Mouse (Mus musculus) urinary bladder, postnatal 14 days (tissue): ENCODE results near the gene Klhdc9.

ENCODE experiments used
- DNase-seq: peaks from one replicate; pipeline ENCODE4 v3.0.0; 2021; ENCODE audit warnings: low spot score

The Klhdc9 gene

DNA sequence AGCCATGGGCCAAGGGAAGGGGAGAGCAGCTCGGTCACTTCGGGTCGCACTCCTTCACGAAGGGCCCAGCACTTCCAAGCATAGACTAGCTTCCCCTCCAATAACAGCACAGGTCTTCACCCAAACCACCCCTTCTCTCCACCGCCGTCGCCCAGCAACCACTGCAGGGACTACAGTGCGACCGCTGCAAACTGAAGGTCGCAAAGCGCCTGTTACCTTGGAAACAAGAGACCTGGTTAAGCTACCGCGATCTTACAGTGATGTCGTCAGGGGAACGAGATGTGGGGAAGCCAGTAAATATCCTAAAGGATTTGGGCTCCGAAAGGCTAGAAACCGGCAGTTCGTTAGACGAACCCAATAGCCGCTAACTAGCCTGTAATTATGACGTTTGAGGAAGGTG lies at the start of gene Klhdc9:
Klhdc9 (minus strand) TSS at position 143 of the 400 bp plus-strand sequence.
- peak; percentile 93 for DNase-seq

DNA sequence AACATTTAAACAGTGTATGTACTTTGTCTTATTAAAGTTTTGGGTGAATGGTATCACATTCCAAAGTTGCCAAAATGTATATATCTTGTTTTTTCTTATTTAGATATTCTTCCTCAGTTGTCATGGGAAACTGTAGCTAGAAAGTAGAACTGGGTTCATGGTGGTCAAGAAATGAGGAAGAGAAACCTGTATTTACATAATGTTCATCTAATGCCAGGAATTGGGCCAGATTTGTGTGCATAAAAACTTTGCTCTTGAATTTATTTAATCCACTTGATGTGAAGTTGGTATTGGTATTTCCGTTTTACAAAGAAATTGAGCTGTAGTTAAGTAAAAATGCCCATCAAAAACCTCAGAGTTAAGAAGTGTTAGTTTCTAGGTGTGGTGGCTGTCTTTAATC lies 49.6 kb upstream of the Klhdc9 start:
- DNase-seq, result no peak

DNA sequence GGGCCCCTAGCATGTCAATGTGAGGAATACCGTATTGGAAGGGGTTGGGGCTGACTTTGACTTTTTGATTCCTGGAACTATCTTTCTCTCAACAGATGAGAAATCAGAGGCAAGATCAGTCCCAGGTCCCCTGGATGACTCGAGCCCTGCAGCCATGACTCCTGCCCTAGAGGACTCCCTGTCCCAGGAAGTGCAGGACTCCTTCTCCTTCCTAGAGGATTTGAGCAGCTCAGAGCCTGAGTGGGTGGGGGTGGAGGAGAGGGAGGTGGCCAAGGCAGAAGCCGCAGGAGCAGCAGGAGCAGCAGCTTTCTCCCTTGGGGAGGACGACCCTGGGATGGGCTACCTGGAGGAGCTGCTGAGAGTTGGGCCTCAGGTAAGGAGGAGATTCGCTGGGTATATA lies 46.7 kb upstream of the Klhdc9 start:
- DNase-seq, result no peak

DNA sequence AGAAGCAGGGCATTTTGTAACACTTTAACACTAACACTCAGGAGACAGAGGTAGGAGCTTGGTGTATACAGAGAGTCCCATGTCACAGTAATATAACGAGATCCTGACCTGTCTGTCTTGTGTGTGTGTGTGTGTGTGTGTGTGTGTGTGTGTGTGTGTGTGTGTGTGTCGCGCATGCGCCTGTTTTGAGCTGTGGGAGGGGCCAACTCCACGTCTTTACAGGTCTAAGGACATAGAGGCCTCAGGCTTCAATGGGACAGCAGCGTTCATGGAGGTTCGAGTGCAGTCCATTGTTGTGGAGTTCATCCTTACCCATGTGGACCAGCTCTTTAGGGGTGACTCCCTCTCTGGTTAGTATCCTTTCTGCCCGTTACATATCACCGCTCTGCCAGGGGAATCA lies 42.4 kb upstream of the Klhdc9 start:
- DNase-seq, result no peak

DNA sequence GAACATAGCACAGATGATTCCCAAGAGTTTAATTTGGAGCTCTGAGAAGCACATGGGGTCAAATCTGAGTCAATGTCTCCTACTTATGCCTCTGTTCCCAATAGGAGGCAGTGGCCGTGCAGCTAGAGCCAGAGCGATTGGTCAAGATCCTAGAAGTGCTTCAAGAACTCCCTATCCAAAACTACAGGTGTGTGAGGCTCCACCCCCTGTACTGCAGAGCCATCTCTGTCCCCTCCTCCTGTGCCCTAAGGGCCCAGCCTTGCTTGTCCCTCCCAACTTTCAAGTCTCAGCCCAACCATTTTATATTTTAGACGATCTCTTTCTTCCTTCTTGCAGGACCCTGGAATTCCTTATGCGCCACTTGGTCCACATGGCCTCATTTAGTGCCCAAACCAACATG lies 41.2 kb upstream of the Klhdc9 start:
- DNase-seq, result no peak

DNA sequence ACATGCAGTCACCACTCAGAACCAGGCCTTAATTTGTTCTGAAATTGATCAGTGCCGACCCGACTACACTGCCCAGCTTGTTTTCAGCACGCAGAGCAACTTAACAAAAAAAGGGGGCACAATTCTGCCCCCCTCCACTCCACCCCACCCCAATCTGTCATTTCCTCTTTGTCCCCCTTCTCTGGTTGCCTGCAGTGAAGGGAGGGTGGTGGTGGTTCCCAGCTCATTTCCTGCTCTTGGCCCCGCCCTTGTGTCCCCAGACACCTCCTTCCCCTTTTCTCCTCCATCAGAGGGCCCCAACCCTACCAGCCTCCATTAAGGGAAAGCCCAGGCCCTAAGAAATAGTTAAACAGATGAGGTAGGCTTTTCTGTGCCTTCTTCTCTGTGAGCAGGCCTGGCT lies 29.5 kb upstream of the Klhdc9 start:
- no peak for DNase-seq

DNA sequence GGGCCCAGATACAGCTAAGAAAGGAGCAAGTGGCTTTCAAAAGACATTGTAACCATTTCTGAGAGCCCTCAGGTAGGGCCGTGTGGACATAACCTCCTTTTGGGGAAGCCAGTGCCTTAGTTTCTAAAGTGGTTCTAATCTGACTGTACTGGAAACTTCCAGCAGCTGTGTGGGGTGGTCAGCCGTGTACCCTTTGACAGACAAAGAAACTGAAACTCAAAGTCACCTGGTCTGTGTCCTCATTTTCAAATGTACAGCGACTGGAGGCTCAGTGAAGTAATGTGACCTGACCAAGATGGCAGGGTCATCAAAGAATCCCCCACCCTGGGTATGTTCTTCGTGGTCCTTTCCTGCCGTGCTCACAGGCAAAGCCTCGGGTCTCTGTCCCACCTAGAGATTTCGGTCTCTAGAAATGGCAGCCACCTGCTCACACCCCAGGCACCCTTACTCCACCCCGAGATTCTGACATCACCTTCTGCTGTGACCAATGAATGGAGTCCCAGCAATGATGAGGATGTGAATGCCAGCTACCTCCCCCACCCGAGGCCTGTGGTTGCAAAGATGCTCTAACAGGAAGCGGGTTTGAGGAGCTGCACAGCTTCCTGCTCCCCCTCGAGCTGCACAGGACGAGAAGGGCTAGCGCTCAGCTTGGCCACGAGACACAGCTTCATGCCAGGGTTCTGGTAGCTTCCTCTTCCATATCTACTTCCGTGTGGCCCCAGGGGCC lies 27.9 kb upstream of the Klhdc9 start, which contains the start of gene Arhgap30:
Arhgap30 (plus strand) TSS at position 579 of the 727 bp plus-strand sequence.
- DNase-seq, result no peak

DNA sequence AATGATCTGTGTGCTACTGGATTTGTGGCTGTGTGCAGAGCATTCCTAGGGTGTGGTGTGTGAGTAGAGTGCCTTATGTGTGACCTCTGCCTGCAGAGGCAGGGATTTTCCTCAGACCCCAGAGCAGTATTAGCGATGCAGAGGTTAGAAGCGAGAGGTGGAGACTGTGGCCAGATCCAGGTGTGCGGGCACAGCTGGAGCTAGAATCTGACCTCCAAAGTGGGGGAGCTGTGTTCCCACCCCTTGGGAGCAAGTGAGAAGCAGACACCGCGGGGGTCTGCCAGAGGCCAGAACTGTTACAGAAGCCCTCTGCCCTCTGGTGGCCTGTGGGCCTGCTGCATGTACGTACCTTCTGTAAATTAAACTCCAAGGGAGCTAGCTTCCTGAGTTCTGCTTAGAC lies 26.5 kb upstream of the Klhdc9 start:
- no peak for DNase-seq

DNA sequence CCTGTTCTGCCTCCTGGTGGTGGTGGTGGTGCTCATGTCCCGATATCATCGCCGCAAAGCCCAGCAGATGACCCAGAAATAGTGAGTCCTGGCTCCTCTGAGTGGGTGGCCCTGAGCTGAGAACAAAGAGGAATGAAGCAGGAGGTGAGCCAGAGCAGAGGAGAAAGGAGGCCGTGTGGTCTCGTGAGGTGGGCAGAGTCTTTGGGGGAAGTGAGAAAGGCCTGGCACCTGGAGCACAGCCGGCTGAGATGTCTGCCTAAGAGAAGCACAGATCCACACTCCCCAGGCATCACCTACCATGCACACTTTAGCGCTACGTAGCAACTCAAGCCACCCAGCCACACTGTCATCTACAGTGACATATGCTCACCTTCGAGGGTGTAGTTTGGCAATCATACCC lies 24.6 kb upstream of the Klhdc9 start:
- no peak for DNase-seq

DNA sequence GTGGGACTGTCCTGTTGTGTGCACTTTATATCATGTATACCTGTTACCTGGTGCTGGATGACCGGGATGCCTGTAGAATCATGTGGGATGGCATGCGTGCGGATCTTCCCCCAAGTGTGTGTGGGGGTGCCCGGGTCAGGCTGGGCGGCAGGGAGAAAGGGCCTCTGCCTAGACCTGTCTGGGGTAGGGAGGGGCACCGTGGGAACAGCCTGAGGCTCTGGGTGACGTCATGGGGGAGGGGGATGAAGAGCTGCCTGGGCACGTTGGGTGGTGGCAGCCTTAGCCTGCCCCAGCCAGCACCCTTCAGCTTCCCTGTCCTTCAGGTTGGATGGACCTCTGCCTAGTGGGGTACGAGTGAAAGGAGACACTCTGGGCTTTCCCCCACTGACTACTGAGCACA lies 23.8 kb upstream of the Klhdc9 start:
- peak; percentile 90 for DNase-seq

DNA sequence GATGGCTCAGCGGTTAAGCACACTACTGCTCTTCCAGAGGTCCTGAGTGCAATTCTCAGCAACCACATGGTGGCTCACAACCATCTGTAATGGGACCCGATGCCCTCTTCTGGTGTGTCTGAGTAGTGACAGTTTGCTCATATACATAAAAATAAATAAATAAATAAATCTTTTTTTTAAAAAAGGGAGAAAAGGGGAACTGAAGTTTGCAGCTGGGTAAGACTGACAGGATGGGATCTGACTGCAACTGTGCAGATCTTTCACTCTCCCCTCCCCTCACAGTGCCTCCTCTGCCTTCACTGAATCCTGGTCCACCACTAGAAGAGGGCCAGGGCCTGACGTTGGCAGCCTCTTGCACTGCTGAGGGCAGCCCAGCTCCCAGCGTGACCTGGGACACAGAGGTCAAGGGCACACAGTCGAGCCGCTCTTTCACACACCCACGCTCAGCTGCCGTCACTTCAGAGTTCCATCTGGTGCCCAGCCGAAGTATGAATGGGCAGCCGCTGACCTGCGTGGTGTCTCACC lies 21.6 kb upstream of the Klhdc9 start:
- DNase-seq, result no peak

DNA sequence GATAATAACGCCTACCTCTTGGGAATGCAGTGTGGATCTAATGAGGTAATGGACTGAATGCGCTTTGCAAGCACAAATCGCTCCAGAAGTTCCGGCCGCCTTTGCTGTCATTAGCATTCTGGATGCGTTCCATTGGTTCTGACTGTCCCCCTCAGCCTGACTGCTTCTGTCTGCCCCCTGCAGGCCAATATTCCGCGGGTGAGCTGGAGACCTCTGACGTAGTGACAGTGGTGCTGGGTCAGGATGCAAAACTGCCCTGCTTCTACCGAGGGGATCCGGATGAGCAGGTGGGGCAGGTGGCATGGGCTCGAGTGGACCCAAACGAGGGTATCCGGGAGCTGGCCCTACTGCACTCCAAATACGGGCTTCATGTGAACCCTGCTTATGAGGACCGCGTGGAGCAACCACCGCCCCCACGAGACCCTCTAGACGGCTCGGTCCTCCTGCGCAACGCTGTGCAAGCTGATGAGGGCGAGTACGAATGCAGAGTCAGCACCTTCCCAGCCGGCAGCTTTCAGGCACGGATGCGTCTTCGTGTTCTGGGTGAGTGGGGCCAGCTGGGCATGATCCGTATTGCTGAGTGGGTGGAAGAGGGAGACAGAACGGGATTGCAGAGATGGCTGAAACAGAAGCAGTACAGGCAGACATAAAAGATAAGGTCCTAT lies 19.5 kb upstream of the Klhdc9 start:
- peak; percentile 77 for DNase-seq

DNA sequence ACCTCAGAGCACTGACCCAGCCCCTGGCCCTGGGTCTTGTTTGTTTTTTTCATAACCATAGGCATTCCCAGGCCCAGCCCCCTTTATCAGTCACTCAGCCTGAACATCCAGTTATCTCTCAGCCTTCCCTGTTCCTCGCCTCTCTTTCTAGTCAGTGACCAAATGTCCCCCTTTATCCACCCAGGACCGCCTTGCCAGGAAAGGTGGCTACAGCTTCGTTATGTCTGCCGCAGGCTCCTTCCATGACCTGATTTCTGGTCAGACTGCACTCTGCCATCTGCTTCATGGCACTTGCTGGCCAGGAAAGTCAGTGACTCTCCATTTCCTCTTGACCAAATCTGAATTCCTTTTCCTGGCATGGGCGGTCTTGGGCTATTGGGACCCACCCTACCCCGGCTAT lies 17.7 kb upstream of the Klhdc9 start:
- no peak for DNase-seq

DNA sequence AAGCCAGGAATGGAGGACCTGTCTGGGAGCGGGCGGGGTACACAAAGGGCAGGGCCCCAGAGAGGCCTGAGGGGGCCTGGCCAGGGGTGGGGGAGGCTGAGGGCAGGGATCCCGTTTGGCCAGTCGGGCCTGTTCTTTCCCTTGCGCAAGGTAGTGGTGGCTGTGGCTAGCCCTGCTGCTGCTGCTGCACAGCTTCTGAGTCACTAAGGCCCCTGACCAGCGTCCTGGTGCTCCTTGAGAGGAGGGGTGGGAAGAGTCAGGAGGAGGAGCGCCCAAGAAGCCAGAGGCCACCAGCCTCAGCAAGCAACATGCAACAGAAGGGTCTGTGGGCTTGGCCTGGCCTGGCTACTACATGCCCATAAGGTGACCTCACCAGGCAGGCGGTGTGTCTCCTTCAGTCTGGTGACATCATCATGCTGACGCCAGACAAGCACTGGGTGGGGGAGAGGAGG lies 15.1 kb upstream of the Klhdc9 start:
- DNase-seq, result peak; percentile 91

DNA sequence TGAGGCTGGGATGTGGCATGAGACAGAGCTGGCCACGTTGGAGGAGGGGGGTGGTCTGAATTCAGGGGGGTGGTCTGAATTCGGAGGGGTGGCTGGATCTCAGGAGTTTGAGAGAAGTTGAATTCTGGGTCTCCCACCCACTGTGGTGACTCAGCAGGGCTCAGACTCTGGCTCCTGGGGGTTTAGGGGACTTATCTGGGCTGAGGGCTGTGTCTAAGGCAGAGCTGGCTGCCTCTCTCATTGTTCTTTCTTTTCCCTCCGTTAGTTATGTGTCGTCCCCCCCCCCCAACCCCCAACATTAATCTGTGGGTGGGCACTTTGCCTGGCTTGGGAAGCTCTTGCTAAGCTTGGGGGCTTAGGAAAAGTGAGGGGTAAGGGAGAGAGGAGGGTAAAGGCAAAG lies 13.3 kb upstream of the Klhdc9 start:
- no peak for DNase-seq

DNA sequence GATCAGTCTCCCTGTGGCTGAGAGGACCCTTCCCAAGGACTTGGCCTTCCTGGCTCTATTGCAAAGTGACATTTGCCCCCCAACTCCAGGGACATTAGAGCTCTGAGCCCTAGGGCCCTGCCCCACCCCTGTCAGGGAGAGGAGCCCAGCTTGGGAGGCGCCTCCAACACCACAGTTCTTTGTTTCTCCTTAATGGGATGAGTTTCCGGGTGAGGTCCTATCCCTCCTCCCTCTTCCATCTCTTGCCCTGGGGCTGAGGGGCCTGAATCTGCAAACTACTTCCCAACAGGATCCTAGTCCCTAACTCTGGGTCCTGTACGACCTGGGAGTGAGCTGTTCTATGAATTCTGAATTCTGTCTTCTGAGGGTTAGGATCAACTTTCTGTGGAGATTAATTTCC lies 12.3 kb upstream of the Klhdc9 start:
- no peak for DNase-seq

DNA sequence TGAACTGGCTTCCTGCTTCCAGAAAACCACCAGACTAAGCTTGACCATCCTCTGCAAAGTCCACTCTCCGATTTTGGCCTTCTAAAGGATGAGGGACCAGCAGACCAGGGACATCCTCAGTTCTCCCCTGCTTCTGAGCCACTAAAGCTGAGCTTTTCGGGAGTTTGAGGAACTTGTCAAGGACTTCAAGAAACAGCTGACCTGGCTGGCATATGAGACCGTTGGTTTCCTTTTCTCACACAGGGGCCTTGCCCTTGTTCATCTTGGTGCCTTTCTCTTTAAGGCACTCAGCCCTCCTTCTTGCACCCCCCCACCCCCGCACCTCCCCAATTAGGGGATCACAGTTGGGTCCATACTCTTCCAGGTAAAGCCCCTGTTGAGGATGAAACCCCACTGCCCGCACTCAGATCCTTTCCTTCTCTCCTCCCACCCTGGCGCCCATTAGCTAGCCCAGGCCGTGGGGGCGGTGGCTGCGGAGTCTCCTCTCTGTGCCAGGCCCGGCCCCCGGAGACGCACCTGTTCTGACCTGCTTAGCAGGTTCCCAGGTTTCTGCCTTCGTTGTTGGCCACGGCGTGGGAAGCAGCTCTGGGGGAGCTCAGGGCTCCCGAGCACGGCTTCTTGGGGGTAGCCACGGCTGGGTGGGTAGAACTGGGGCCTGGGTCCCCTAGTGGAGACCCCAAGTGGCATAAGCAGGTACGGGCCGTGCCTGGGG lies 9.4 kb upstream of the Klhdc9 start, which contains the start of gene Nectin4:
Nectin4 (plus strand) TSS at position 255 of the 712 bp plus-strand sequence.
- DNase-seq, result peak; percentile 86

DNA sequence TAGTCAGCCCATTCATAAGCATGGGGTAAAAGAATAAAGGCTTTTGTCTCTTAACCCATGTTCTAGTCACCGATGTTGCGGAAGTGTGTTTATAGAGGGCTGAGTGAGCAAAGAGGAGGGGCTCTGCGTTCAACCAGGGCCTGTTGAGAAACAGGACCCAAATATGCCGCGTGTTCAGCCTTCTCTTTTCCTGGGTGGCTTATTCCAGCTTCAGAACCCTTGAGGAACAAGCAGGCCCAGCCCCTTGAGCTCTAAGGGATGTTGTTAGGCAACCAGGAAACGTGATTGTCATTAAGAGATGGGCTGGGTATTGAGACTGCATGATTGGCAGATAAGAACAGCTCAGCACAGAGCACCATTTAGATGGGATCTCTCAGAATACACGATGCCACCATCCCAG lies 5.3 kb upstream of the Klhdc9 start:
- no peak for DNase-seq

DNA sequence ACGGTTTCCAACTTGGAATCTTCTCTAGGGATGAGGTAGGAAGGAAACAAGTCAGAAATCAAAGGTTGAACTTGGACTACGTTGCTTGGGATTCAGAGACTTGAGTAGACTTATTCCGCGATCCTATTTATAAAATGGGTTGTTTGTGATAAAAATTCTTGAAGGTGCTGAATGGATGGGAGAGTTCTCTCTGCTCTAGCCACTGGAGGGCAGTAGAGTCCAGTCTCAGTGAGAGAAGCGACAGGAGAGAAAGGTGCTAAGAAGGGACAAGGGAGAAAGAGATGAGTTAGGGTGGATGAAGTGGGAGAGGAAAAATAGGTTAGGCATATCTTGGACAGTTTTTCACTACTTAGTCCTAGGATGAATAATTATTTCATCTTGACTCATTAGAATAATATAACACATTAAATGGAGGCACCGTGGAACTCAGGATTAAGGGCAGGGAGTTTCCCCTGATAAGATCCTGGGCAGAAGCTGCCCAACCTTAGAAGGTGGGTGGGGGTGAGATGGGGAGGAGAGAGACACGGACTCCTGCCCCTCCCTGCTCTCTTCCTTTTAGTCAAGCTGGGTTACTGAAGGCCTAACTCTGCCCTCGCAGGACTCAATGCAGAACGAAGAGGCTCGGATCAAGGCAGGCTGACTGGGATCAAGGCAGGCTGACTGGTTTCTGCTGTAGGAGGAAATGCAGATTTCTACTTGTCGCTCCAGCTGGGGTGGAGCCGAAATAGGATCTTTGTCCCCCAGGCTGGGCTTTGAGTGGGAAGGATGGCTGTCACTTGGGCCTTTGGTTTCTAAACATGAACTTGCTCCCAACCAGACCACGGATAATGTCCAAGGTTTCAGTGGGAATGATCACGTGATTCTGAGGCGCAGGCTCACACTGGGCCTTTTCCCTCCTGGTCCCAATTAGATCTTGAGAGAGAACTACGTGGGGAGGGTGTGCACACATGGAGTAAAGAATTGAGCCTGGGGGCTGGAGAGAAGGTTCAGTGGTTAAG lies 807 bp upstream of the Klhdc9 start:
- peak; percentile 80 for DNase-seq

DNA sequence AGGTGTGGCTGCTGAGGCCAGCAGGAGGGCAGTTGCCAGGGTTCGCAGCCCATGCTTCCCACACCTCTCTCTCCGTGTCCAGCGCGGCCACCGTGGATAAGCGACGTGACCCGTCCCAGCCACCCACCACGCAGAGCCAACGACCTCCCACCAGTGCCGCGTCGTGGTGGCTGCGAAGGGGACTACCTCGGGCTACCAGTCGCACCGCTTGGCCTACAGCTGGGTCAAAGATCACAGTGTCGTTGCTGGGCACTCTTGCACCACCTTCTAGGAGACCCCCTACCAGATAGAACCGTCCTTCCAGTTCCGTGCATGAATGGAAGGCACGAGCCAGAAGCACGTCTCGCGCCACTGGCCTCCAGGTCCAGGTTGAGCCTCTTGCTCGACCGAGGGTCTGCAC lies 345 bp downstream of the Klhdc9 start:
- peak; percentile 21 for DNase-seq

DNA sequence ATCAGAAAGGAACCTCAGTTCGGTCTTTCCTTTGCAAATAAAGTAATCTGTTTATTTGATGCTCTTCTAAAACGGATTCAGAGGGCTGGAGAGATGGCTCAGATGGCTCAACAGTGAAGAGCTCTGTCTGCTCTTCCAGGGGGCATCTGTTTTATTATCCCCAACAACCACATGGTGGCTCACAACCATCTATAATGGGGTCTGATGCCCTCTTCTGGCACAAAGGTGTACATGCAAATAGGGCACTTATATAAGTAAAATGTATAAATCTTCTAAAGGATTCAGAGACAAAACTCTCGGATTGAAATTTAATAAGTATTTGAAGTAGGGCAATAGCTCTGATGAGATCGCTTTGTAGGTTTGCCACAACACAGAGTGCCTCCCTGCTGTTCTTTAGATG lies 2.2 kb downstream of the Klhdc9 start:
- DNase-seq, result no peak
